Mouse (Mus musculus) cerebellum, adult 9-10 months (tissue): Measurements from ENCODE around the gene Fancd2os.

Experiments
- DNase-seq: peaks from one replicate; pipeline ENCODE4 v3.0.0; 2022

Gene Fancd2os

GRCm38 (mm10) chr6:113604432-113605223, 4.1 kb upstream of the Fancd2os start, which contains the start of gene Brk1:
Gene Brk1 (plus strand): TSS chr6:113604772.
- peak; percentile 92 for DNase-seq

- no peak for DNase-seq
These were observed 3.5 kb upstream of the Fancd2os start for GRCm38 (mm10) chr6:113603993-113604392.

GRCm38 (mm10) chr6:113602821-113603220, 2.3 kb upstream of the Fancd2os start:
- DNase-seq: no peak

GRCm38 (mm10) chr6:113599833-113600232, 682 bp downstream of the Fancd2os start:
- DNase-seq: no peak

- no peak for DNase-seq
These were observed 2.6 kb downstream of the Fancd2os start for GRCm38 (mm10) chr6:113597945-113598344.

- no peak for DNase-seq
These were observed 7.9 kb downstream of the Fancd2os start for GRCm38 (mm10) chr6:113592637-113593036.

GRCm38 (mm10) chr6:113586466-113587183, 13.9 kb downstream of the Fancd2os start:
- DNase-seq: no peak

GRCm38 (mm10) chr6:113585065-113585464, 15.4 kb downstream of the Fancd2os start:
- no peak for DNase-seq

- no peak for DNase-seq
These were observed 17.5 kb downstream of the Fancd2os start for GRCm38 (mm10) chr6:113583023-113583422.

- DNase-seq: no peak
These were observed 21.2 kb downstream of the Fancd2os start for GRCm38 (mm10) chr6:113579306-113579705.

- DNase-seq: no peak
These were observed 24.5 kb downstream of the Fancd2os start for GRCm38 (mm10) chr6:113576044-113576443.

- DNase-seq: no peak
These were observed 36.0 kb downstream of the Fancd2os start for GRCm38 (mm10) chr6:113564557-113564956.

- DNase-seq: no peak
These were observed 40.8 kb downstream of the Fancd2os start for GRCm38 (mm10) chr6:113559736-113560135.
